Mouse (Mus musculus): Measurements from ENCODE around the gene Rxfp4.
"Not testable (repeated sequence)": the region's sequence is repeated elsewhere in the genome, so short reads cannot be mapped to it uniquely, and the experiment has no call there.

Gene Rxfp4

GRCm38 (mm10) chr3:88609066-88609465 is 43.9 kb downstream of the Rxfp4 start:
- DNase-seq (ENCODE audit: low spot score) = no peak

DNA sequence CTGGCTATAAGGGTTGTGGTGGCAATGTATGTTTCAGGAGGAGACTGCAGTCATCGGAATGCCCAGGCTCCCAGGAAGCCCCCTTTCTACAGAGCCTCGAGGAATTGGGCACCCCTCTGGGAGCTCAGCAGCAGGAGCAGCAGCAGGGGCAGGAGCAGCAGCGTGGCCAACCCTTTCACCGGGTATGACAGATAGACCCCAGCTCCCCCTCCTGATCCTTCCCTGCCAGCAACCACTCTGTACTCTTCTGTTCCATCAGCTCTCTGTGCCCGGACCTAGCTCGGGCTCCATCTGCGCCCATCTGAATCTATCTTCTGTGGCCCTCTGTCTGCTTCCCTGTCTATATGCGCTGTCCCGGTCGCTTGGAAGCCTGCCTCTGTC is 45.2 kb downstream of the Rxfp4 start:
- no peak for DNase-seq (ENCODE audit: low spot score)

- DNase-seq (ENCODE audit: low spot score) = peak; percentile 89
These were observed 45.7 kb downstream of the Rxfp4 start for GRCm38 (mm10) chr3:88607065-88607757.

- DNase-seq (ENCODE audit: low spot score) = not testable (repeated sequence)
These were observed 47.3 kb downstream of the Rxfp4 start, which contains the start of gene Arhgef2 for GRCm38 (mm10) chr3:88605666-88606065. Gene Arhgef2, plus strand, starts transcription at chr3:88605966.

- no peak for DNase-seq (ENCODE audit: low spot score)
These were observed 48.1 kb downstream of the Rxfp4 start for GRCm38 (mm10) chr3:88604863-88605262.

DNA sequence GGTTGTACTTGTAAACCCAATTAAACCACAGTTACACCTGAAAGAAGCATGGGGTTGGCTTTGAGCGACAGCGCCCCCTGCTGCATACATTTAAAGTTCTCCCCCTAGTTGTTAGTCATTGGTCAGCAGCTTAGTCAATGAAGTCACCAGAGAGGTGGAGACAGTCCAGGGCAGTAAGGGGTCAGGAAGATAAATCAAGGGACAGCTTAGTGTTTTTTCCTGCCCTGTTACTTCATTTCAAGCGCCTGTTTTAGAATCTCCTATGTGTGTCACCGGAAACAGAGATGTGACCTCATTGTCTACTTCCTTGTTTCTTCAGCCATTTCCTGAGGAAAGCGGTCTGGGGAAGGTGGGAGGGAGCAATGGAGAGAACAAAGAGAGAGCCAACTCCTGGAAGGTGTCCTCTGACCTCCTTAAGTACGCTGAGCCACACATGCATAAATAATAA is 49.2 kb downstream of the Rxfp4 start:
- peak; percentile 84 for DNase-seq (ENCODE audit: low spot score)

DNA sequence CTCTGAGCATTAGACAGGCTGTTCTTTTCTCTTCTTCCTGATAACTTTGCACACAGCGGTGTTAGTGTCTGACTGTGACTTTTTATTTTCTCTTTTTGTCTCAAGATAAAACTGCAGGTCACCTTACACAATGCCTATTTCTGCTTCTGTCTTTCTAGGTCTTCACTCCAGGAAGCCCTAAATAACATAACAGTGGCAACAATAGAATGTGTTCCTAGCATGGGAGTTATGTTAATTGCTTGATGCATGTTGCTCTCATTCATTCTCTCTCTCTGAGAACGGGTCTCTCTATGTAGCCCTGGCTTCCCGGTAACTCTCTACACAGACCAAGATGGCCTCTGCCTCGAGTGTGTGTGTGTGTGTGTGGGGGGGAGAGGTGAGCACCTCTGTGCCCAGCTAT is 50.5 kb downstream of the Rxfp4 start:
- DNase-seq (ENCODE audit: low spot score) = no peak

Data from adipocyte (in vitro differentiated cells).